Mouse (Mus musculus) urinary bladder, postnatal 14 days (tissue): ENCODE measurements around the gene Aup1.

Experiments
- DNase-seq: peaks from one replicate; pipeline ENCODE4 v3.0.0; 2021; ENCODE audit warnings: low spot score

Aup1 gene

DNA sequence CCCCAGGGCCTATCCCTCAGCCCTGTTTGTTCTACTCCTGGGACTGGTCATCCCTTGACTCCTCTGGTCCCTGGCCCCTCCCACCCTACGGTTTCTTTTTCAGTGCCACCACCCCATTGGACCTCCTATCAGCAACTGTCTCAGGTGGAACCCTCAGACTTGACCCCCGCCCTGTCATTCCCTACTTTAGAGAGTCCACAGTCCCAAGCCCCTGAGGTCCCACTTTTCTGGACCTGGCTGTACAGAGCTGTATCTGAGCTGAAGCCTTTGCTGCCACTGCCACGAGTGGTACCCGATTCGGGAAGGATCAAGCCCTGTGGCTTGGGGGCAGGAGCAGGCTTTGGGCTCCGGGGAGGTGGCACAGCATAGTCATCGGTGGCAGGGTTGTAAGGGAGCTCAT lies 23.2 kb upstream of the Aup1 start:
- no peak for DNase-seq

DNA sequence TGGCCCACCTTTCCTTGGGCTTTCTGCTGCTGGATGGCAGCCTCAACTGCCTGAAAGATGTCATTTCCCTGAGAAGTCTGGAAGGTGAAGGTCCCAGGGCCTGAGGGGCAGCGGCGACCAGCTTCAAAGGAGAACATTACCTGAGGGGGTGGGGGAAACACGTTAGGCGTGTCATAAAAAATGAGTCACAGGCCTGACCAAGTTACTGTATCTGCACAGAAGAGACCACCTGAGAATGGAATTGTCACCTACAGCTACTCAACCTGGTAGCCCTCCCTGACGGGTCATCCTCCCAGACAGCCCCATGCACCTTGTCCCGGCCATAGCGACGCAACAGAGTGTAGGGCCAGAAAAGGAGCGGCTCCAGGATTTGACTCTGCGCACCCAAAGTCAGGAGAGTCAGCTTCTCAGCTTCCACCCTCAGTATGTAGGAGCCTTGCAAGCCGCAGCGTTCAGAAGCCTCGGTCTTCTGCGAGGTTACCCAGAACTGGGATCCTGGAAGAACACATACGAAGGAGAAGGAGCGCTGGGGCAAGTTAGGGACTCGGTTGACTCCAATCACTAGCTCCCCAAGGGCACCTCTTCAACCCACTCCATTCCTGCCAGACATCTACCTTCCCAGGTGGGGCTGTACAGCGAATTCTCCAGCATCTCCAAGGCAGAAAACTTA lies 22.3 kb upstream of the Aup1 start:
- DNase-seq, result no peak

DNA sequence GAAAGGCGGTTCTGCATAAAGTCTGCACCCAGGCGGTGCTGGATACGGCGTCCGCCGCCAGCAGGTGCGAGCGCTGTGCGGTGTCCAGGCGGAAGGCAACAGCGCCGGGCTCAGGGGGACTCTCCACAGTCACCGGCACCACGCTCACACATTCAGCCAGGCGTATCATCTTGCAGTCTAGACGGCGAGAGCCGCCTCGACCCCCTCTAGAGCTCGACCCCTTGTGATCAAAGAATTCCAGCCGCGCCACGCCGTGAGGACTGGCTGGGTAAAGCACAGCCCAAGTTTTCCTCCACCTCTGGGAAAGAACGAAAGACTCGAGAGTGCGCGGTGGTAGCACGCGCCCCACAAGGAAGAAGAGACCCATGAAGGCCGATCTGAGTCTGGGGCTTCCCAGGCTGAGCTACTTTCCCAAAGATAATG lies 21.5 kb upstream of the Aup1 start:
- DNase-seq, result peak; percentile 50

DNA sequence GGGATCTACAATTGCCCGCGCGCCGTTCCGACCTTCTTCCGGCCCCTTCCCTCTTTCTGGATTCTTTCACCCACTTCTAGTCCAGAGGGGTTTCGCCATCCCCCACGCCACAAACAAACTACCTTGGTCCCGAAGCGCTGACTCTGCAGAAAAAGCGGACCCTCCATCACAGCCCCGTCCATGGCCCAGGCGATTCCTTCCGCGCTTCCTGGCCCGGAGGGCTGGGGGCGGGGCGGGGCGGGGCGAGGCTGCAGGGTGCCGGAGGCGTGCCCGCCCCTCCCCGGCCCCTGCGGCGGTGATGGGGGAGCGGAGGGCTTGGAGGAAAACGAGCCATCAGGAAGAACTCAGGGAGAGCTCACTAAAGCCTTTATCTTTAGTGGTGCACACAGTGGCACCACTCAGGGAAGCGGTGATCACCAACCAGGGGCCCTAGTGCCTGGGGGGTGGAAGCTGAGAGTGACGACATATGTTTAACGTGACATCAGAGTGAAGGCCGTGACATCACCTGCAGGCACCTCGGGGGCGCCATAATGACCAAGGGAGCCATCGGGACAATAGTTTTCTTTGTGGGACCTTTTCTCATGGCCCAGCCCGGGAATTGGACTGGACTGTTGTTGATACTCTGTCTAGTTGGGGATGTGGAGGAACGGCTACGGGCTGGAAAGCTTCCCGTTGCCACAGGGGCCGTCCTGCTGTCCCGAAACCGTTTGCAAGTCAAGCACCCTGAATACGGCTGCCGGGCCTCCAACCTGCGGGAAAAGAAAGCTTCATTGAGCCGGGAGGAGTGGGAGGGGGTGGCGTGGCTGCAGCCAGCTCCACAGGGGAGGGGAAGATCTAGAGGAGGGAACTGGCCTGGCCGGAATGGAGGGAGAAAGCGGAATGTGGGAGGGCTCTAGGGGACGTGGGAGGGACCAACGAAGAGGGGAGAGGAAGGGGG lies 20.8 kb upstream of the Aup1 start, which contains the start of the genes Dok1 and Loxl3:
TSS of gene Dok1 (minus strand) at position 223 of the 937 bp plus-strand sequence.
TSS of gene Loxl3 (plus strand) at position 925 of the 937 bp plus-strand sequence.
- DNase-seq, result peak; percentile 80

DNA sequence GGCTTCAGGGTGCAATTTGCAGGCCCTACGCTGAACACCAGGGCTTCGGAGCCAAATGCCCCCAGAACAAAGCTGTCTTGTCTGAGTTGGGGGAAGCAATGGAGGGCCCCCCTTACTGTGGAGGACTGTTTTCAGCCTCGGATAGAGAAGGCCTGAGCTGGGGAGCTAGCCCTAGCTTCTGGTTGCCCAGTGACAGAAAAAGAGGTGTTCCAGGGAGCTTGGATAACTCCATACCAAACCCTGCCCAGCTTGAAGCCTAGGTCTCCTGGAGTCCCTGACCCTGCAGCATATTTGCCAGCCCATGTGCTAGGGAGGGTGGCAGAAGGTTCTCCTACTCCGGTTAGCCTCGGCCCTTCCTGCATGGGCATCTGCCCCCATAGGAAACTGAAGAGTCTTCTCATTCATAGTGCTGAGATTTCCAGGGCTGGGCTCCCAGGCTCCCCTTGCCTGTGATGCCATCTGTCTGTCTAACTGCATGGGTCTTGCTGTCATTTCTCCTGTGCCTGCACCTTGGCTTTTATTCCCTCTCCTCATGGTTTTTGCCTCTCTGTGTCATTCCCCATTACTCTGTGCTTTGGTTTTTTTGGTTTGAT lies 19.8 kb upstream of the Aup1 start:
- no peak for DNase-seq

DNA sequence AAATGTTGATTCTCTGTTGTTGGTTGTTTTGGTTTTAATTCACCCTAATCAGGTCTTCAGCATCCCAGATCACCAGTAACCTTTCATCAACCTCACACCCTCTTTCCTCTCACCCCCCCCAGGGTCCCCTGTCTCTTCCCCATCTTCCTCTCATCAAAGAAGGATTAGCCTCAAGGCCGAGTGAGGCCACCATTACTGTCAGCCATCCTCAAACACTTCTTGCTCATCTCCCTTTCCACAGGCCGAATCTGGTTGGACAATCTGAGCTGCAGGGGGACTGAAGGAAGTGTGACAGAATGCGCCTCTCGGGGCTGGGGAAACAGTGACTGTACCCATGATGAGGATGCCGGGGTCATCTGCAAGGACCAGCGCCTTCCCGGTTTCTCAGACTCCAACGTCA lies 17.1 kb upstream of the Aup1 start:
- DNase-seq, result no peak

DNA sequence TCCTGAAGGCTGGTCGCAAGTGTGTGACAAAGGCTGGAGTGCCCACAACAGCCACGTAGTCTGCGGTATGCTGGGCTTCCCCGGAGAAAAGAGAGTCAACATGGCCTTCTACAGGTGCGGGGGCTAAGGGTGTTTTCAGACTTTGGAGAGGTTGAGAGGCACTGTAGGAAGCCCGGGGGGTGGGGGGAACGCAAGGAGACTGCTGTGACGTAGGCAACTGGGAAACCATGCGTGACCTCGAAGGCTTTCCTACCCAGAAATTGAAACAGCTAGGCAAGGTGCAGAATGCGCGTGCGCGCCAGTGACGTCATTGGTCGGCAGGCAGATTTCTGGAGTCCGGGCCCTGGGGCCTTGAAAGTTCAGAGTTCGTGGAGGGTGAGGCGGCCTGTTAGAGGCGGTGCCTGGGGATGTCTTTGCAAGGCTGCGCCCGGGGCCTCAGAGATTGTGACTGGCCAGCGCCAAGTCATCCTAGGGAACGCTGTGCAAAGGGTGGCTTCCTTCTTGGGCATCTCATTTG lies 15.8 kb upstream of the Aup1 start:
- DNase-seq, result peak; percentile 86

DNA sequence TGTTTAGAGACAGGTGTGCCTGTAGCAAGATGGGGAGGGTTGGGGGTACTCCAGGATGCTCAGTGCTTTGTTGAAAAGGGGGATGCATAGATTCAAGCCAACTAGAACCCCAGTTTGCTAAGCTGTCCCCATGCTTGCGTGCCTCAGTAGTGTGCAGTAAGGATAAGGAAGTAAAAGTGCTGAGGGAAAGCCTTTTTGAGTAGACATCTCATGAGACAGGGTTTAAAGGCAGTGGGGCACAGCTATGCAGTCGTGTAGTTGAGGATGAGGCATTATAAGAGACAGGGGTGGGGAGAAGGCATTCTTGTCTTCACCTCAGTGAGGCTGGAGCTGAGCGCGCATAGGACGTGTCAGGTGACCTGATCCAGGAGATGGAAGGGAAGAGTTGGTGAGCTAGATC lies 13.7 kb upstream of the Aup1 start:
- DNase-seq, result no peak

DNA sequence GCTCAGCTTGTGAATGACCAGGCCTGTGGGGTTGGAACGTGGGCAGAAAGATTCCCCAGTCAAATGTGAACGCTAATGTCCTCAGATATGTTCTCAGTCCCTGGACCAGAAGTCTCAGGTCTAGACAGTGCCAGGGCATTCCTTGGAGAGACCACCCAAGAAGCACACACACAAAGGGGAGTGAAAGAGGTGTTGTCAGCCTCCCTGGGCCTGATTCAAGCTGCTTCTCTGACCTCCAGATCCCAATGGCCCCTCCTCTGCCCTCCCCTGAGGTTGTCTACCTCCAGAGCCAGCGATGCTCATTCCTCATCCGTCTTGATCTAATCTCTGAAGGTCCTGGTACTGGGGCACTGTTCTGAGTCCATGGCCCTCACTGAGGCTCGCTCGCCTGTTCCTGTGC lies 10.8 kb upstream of the Aup1 start:
- DNase-seq, result no peak

DNA sequence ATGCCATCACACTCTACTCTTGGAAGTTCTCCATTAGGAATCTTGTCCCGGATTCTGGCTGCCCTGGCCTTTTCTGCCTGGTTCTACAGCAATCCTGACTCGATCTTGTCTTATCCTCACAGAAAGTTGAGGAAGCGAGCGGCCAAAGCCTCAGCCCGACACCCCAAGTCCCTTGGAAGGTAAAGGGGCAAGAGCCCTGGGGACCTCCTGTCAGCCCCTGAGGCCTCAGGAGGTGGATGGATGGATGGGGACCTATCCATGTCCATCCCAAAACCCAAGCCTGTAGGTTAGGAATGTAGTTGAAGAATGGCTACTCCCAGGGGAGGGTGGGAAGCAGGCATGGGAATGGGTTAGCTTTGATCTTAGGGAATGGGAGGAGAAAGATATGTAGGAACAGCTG lies 10.3 kb upstream of the Aup1 start:
- DNase-seq, result no peak

DNA sequence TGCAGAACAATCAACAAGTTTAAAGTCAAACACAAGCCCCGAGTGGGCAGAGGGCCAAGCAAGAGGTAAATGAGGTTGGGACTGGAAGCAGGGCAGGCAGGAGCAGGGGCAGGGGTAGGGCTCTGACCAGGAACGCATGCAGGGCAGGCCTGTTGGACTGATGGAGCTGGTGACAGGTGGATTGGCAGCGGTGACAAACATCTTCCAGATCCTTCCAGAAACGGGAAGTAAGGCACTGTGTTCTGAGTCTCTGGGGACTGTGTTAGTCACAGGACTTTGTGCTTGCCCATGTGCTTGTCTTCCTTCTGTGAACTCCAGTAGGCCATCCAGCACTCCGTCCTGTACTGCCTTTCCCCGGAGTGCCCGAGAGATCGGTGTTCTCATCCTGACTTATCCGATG lies 9.6 kb upstream of the Aup1 start:
- DNase-seq, result no peak

DNA sequence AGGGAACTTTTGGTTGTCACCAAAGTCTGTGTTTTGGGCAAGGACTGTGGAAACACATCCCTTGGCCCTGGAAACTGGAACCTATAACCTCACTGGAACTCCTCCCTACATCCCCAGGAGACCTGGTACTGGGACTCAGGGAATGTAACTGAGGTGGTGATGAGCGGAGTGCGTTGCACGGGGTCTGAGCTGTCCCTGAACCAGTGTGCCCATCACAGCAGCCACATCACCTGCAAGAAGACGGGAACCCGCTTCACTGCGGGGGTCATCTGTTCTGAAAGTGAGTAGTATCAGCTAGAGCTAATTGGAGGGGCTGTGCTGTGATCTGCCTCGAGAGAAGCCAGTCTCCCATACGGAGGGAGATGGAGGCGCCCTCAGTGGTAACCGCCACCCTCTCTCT lies 5.0 kb upstream of the Aup1 start:
- no peak for DNase-seq

DNA sequence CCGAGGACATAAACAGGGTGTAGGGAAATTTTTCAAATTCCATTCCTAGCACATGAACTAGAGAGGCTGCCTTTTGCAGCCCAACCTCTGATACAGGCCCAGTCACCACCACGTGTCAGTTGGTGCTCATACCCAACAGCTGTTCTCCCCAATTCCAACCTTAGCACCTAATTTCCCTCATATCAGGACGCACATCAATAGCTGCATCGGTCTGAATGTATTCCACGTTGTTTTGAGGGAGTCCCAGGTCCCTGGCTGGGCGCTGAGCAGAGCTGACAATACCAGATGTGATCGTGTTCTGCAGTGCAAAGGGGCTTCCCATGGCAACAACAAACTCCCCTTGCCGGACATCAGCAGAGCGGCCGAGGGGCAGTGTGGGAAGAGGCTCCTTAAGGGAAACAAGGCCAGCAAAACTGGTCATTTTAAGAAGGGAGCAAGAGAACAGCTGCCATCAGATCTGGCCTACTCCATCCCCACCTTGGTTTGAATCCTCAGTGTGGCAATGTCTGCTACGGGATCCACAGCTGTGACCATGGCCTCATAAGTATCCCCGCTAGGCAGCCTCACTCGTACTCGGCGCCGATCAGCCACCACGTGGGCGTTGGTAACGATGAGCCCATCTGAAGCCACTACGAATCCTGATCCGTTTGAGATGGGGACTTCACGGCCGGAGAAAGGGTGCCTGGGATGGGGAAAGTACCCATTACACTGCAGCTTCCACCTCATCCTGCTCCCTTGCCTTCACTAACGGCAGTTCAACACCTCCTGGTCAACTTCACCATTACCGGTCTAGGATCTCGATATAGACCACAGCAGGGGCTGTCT lies 973 bp upstream of the Aup1 start:
- DNase-seq, result no peak

DNA sequence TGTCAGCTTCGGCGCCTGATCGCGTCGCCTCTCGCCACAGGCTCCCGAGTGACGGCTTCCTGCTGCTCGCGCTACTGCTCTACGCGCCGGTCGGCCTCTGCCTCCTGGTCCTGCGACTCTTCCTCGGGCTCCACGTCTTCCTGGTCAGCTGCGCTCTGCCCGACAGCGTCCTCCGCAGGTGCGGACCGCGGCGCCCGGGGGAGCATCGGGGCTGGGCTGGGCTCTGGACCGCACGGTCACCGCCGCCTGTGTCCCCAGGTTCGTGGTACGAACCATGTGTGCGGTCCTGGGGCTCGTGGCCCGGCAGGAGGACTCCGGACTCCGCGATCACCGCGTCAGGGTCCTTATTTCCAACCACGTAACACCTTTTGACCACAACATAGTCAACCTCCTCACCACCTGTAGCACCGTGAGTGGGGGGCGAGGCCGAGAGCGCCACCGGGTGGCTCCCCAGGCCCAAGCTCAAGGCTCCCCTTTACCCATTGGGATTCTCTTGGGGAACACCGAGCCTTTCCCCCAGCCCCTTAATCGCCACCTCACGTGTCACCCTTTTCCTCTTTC lies 630 bp downstream of the Aup1 start, which contains the start of gene Htra2:
TSS of gene Htra2 (minus strand) at position 403 of the 561 bp plus-strand sequence.
- peak; percentile 35 for DNase-seq

DNA sequence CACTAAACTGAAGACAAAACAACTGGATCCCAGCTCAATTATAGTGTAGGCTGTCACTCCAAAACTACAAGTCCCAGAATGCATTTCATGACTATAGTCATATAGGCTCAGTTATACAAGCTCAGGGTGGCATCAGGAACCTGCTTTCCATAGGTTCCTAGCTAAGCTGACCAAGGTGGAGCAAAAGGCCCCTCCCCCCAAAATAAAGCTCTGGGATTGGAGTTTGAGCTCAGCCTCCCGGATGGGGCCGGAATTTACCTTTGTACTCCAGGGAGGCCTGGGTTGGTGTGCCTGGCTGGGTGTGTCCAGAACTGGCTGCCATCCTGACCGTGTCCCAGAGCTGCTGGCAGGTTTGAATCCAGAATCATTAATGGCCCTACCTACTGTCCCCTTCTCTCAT lies 3.5 kb downstream of the Aup1 start, which contains the start of gene Dqx1:
TSS of gene Dqx1 (plus strand) at position 55 of the 400 bp plus-strand sequence.
- peak; percentile 67 for DNase-seq

DNA sequence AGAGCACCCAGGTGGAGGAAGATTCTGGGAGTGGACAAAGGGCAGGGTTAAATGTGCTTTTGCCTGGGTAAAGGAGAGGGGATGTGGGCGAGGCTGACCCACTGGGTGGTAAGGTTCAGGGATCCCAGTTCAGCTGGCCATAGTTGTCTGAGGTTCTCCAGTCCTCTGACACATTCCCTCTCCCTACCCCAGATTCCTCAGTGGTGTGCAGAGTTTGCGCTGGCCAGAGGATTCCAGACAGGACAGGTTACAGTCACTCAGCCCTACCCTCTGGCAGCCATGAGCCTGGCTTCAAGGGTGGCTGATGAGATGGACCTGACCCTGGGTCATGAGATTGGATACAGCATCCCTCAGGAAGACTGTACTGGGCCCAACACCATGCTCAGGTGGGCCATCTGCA lies 4.4 kb downstream of the Aup1 start:
- DNase-seq, result no peak

DNA sequence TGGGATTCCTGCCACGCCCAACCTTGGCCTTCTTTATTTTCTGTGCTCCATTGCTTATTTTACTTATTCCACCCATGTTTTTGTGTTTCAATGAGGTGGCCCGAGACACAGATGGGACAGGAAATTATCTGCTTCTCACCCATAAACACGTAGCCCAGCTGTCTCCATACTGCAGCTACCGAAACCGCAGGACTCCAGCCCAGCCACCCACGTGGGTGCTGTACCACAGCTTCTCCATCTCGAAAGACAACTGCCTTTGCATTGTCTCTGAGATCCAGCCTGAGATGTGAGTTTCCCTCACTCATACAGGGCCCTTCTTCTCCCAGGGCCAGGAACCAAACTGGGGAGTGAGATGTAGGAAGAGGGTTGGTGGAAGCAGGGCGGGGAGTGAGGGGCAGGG lies 11.7 kb downstream of the Aup1 start:
- no peak for DNase-seq

DNA sequence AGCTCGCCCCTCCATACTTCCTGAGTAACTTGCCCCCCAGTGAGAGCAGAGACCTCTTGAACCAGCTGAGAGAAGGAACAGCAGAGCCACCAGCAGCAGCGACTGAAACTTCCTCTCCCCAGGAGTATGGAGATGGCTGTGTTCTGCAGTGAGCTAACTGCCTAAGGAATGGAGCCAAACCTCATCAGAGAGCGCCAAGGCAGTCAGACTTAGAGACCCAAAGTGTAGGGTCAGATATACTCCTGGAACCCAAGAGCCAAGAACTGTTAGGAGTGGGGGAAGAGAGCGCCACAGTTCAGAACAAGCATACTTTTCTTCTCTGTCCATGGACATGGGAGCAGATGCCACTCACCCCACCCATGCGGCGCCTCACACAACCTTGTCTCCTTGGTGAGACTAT lies 12.1 kb downstream of the Aup1 start:
- DNase-seq, result no peak

DNA sequence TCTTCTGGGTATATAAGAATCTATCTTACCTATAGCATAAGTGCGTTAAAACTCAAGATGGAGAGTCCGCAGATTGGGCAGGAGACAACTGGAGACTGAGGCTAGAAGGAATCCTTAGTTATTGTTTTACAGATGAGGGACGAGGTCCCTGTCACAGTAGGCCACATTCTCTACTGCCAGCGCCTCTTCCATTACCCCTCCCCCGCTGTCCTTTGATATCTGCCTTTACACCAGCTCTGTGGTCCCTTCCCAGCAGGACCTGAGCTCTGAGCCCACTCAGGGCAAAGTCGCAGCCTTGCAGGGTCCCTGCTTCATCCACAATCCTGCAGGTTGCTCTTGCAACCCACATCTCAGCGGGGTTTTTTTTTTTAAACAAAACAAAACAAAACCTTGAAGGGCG lies 13.9 kb downstream of the Aup1 start:
- DNase-seq, result no peak

DNA sequence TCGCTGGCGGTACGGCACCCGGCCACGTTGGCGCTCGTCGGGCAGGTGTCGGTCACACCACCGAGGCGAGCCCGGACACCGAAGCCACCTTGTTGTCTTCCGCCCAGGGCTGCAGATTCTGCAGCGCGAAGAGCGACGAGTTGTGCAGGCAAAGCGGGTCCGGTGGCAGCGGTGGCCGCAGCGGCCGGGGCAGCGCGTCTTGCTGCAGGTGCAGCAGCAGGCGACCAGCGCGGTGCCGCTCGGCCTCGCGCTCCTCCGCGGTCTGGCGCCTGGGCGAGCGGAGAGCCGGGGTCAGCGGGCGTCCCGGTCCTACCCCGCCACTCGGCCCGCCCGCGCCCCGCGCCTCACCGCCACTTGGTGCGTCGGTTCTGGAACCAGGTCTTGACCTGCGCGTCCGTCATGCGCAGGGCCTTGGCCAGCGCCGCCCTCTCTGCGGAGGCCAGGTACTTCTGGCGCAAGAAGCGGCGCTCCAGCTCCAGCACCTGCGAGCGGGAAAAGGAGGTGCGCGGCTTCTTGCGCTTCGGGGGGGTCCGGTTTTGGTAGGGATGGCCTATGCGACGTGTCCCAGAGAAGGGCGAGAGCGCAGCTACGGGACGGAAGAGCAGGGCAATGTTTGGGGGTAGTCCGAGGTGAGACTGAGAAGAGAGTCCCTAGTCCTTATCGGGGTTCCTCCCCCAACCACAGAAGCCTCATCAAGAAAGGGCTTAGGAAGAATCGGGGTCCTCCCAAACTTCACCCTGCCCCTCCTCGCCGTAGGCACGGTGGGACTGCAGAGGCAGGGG lies 14.6 kb downstream of the Aup1 start:
- DNase-seq, result no peak
